Mouse (Mus musculus) lung, adult 2 months (tissue): ENCODE results near the gene ccdc198. TPM values are rescaled to one million over a fixed set of nuclear protein-coding genes. Genes with fewer than 3 reads are reported as not detected.
"Not testable (repeated sequence)": the region's sequence is repeated elsewhere in the genome, so short reads cannot be mapped to it uniquely, and the experiment has no call there.

Experiments
- DNase-seq: peaks from one replicate; pipeline ENCODE4 v3.0.0; 2022
- H3K4me1 ChIP-seq: fragments of 200-500 bp; 2 replicates; pipeline ENCODE4 v1.6.1; 2011; ENCODE audit warnings: low read length; ENCODE audit not compliant: control insufficient read depth, insufficient read depth
- H3K4me3 ChIP-seq: fragments of 200-500 bp; replicated peaks from 2 replicates; pipeline ENCODE3; 2011; ENCODE audit warnings: low read depth, mild to moderate bottlenecking, control low read depth, low read length; ENCODE audit errors: extremely low read depth
- CTCF ChIP-seq: fragments of 200-500 bp; IDR thresholded peaks from 2 replicates; pipeline ENCODE4 v1.5.1; 2011; ENCODE audit warnings: mild to moderate bottlenecking, low read length, control low read depth; ENCODE audit not compliant: insufficient read depth
- POLR2A ChIP-seq: fragments of 200-500 bp; IDR thresholded peaks from 2 replicates; pipeline ENCODE4 v1.6.1; 2011; ENCODE audit warnings: low read depth, mild to moderate bottlenecking, control low read depth, low read length, borderline replicate concordance; ENCODE audit errors: extremely low read depth
- WGBS: fragments of 180-500 bp; shearing (Covaris S2); methylation state at CpG from one replicate; pipeline ENCODE4 v1.1.7; 2018; 5-methylcytosine and 5-hydroxymethylcytosine counted together
- polyA plus RNA-seq: library from polyadenylated mRNA; depleted of rRNA; stranded (reverse); fragments of >200 nt; gene quantifications from 2 replicates; pipeline ENCODE4 v1.2.3, GENCODE M21; 2012; rRNA removed

Gene ccdc198
- polyA plus RNA-seq = not detected in 2 replicates

DNA sequence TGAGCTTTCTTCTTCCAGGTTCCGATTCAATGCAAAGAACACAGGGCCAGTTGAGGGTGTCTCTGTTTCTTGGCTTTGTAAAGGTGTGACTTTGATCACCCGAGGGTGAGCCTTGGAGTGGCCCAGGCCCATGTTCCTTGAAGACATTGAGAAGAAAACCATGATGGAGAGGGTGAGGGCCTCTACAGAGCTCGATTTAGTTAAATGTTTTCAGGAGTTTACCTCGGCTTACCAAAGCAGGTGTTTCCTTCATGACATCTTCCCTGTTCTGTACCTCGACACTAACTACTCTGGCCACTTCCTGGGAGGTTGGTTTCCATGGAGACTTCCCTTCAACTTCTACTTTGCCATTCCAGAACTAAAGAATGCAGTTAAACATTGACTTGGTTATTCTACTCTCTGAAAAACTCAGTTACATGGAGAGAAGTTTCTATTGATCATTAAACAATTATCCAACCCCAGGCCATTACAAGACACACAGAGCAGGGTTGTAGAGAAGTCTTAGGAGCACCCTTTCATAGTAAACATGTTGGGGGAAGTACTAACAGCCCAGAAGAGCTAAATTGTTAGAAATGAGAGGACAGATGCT is at the start of gene ccdc198:
TSS of gene ccdc198 (minus strand) at position 349 of the 589 bp plus-strand sequence.
- DNase-seq = no peak
- H3K4me3 ChIP-seq = no peak within 1 kb of the TSS
- WGBS = 53% methylated on average over 5 of the region's 5 CpGs
- H3K4me1 ChIP-seq = no peaks in the 10 kb centered on the region
- no peak for TF ChIP-seq POLR2A
- TF ChIP-seq CTCF = no peak

DNA sequence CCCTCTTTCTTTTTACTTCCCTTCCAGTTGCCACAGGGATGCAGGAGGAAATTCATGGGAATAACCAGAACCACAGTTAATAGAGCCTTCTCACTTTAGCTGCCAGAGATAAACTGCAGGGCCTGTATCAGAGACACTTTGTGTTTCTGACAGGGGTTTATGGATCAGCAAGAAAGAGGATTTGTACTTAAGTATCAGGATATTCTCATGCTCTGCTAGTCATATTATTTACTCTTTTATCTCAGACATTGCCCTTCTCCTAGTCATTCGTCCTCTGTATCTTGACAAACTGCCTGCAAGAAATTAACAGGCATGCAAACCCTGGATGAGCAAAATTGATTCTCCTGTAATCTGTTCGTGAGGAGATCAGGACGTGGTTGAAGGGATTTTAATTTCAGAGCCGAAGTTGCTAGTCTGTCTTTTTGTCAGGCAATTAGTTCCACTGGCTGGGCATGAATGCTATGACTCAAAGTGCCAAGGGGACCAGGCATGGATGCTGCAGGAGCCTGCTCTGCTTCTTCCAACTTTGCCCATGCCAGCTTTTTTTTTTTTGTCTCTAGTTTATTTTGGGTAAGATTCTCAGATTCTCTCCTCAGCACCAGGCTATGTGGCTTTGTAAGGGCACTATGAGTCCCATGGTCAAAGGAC is 48.7 kb upstream of the ccdc198 start:
- no peaks in the 10 kb centered on the region for H3K4me1 ChIP-seq
- TF ChIP-seq CTCF = no peak
- no peak for TF ChIP-seq POLR2A
- no peak overlapping the region for H3K4me3 ChIP-seq
- WGBS = 47% methylated on average over 4 of the region's 4 CpGs
- no peak for DNase-seq

DNA sequence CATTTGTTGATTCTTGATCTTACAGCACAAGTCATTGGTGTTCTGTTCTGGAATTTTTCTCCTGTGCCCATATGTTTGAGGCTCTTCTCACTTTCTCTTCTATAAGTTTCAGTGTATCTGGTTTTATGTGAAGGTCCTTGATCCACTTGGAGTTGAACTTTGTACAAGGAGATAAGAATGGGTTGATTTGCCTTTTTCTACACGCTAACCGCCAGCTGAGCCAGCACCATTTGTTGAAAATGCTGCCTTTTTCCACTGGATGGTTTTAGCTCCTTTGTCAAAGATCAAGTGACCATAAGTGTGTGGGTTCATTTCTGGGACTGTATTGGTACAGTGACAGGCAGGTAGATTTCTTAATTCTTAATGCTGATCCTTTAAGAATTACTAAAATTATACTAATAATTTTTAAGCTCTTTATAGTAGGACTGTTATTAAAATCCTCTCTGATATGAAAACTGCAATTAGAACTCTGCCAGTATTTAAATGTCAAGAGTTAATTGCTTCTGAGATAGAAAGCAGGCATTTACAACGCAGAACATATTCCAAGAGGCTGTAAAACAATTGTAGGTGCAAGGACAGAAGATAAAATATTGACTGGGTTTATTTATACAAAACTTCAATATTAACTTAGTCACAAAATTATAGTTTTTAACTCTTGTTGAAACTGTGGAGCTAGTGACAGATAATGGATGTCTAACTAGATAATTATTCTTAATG is 44.9 kb upstream of the ccdc198 start:
- H3K4me1 ChIP-seq = no peaks in the 10 kb centered on the region
- TF ChIP-seq CTCF (no peak), POLR2A (no peak)
- 65% methylated on average over 3 of the region's 3 CpGs for WGBS

DNA sequence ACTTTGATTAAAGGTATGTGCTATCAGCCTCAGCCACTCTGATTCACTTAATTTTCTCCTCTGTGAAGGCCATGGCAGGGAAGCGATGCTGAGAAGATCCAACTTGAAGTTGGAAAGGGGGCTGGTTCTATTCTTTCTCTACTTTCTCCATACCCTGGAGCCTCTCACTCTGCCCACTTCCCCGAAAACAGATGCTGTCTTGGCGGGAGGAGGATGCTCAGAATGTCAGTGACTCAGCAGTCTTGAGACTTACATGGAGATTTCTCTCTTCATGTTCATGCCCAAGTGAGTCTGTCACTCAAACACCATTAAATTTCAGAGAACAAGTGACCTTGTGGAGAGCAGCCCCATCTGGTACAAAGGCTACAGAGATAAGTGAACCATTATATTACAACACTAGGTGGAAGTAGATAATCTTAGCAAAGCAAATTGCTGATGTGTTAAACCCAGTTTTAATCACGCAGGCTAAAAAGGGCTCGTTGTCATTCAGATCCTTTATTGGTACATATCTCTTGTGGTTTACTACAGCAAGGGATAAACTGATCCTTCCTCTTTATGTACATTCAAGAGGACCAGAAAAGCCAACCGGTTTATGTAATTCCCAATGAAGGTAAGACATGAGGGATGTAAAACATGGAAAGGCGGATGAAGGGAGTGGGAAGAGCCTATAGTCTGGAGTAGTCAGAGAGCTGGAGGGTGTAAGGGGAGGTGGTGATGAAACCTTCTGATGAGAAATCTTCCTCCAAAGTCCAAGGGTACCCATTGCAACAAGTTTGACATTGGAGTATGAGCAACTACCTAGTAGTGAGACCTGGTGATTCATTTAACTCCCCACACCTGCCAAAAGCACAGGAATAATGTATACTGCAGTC is 38.7 kb upstream of the ccdc198 start:
- TF ChIP-seq CTCF = no peak
- H3K4me3 ChIP-seq = no peak overlapping the region
- no peaks in the 10 kb centered on the region for H3K4me1 ChIP-seq
- DNase-seq = no peak
- WGBS = 85% methylated on average over 7 of the region's 7 CpGs

More for the DNA sequence above, 44.9 kb upstream of the ccdc198 start:
- no peak overlapping the region for H3K4me3 ChIP-seq
- no peak for DNase-seq

DNA sequence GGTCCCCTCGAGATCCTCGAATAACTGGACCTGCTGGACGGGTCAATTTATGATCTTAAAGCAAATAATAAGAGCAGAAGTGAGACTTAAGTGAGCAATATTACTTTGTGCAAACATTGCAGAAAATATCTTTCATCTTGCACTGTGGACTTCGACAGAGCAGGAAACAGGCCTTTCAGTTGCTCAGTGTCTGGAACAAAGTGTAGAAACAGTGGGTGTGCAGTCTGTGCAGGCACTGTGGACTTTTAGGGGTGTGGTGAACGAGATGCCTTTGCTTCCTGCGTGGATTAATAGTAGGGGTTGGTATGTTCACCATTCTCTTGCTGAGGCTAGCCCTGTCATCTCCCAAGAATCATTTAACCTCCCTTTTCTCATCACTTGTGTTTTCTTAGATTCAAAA is 33.6 kb upstream of the ccdc198 start:
- Histone ChIP-seq H3K4me3 (no peak overlapping the region), H3K4me1 (no peaks in the 10 kb centered on the region)
- WGBS = 49% methylated on average over 6 of the region's 6 CpGs
- DNase-seq = no peak
- TF ChIP-seq CTCF (no peak), POLR2A (no peak)

DNA sequence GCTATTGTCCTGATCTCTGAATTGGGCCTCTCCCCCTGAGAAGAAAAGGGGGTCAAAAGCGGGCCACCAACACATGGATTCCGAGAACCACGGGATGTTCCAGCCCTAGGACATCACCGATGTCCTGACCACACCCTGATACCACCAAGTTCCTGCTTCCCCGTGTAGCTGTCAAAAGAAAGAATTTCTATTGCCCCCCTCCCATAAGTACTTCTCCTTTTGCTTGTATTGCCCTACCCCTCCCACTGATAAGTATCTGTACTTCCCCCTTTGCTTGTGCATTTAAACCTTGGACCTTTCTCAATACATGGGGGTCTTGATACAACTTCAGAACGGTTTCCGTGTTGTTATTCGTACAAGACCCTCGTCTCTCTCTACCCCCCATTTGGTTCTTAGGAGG is 33.2 kb upstream of the ccdc198 start:
- not testable (repeated sequence) for H3K4me3 ChIP-seq, H3K4me1 ChIP-seq, DNase-seq
- WGBS = 70% methylated on average over 9 of the region's 9 CpGs

DNA sequence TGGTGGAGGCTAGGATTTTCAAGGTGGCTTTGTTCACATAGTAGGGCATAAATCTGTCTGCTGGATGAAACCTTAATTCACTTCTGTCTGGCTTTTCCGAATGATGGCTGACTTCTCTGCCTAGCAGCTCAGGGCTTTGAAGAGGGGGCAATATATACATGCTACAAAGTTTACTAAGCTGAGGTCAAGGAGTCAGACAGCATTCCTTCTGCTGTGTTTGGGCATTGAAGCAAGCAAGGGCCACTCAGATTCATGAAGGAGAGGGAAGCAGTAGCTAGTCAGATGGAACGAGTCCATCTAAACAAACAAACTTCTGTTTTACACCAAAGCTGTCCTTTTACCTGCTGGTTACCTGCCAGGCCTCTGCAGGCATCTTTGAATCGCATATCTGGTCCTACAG is 32.4 kb upstream of the ccdc198 start:
- WGBS = 48% methylated on average over 3 of the region's 3 CpGs
- DNase-seq = no peak
- TF ChIP-seq POLR2A = no peak
- no peak for TF ChIP-seq CTCF
- Histone ChIP-seq H3K4me1 (no peaks in the 10 kb centered on the region), H3K4me3 (no peak overlapping the region)

DNA sequence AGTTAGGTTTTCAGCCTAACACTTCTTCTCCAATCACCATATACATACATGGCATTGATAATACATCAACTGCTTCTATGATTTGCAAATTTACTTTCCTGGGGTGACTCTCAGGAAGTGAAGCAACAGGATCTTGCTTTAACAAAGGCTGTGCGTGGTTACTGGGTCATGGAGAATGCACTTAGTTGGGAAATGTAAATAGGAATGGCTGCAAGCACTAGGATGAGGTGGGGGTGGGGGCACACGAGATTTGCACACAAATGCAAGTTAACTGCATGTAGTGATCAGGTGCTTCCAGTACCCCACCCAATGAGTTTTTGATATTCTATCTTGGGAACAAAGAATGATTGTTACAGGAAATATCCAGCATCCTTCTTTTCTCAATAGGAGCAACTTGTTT is 30.1 kb upstream of the ccdc198 start:
- TF ChIP-seq POLR2A = no peak
- no peak for TF ChIP-seq CTCF
- Histone ChIP-seq H3K4me3 (no peak overlapping the region), H3K4me1 (no peaks in the 10 kb centered on the region)
- WGBS = 25% methylated on average over 2 of the region's 2 CpGs
- DNase-seq = no peak

DNA sequence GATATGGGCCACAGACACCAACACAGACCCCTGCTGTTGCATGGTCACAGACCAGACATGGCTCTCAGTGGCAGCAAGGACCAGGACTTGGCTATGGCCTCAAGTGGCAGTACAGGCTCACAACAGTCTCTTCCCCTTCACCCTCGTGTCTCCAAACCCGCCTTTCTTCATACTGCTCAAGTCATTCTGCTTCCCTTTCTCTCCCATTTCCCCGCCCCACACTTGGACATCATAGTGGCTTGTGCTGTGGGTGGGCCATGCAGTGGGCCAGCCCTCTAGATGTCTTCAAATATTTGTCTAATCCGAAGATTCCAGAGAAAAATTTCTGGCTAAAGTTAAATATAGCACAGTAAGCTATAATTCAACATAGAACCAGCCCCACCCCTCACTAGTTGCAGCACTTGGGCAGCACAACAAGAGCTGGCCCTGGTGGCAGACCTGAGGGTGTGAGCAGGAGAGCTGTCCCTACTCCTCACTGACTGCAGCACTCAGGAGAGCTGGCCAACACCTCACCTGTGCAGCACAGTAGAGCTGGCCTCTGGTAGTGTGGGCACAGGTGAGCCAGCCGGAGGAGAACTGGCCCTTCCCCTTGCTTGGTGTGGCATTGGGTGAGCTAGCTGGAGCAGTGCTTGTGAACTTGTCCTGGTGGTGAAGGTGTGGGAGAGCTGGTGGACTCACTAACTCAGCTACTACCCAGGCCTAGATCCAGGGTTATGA is 20.2 kb upstream of the ccdc198 start:
- no peak for DNase-seq
- TF ChIP-seq POLR2A (no peak), CTCF (no peak)
- Histone ChIP-seq H3K4me1 (no peaks in the 10 kb centered on the region), H3K4me3 (no peak overlapping the region)
- WGBS = 54% methylated on average over 5 of the region's 5 CpGs
